Mouse (Mus musculus): Measurements from ENCODE around the gene Bax.

GRCm38 (mm10) chr7:45457204-45458060, 9.3 kb downstream of the Bax start:
- 0 out of 2 replicates have a peak, but pooled peaks have one; percentile 47 for TF ChIP-seq POLR2A (IDR thresholded peaks at IDR 0.05; ENCODE audit: borderline replicate concordance, low read depth, low read length)
- no peak for TF ChIP-seq CTCF (IDR thresholded peaks at IDR 0.05; ENCODE audit: low read depth, low read length)

All from bone marrow macrophage, adult 2 months (primary cell).